Mouse (Mus musculus): ENCODE results near the gene Ttc23. TPM values are rescaled to one million over a fixed set of nuclear protein-coding genes. Genes with fewer than 3 reads are reported as not detected.

Ttc23 gene
- polyA plus RNA-seq (2012; rRNA removed), result 0.93 and 1.2 TPM in 2 replicates

DNA sequence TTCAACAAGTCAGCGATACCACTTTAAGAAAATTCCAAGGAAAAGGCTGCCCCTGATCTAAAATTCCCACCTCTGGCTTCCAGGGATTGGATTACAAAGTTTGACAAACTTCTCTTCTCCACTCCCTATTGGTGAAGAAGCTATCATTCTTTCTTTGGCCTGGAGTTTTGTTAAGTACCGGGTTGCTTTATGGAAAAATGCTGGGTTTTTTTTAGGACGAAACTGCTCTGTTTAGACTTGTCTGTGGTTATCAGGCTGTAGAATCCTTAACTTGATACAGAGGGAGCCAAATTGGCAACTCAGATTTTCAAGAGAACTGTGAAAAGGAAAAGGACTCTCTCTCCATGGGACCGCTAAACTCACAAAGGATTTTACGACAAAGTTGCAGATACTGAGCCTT is at the start of gene Ttc23:
Ttc23 (plus strand) TSS at position 134 of the 400 bp plus-strand sequence.
- WGBS, result 81% methylated on average over 5 of the region's 5 CpGs
- no peak within 1 kb of the TSS for H3K27ac ChIP-seq (ENCODE audit: insufficient read depth, low read length)
- TF ChIP-seq CTCF (IDR thresholded peaks at IDR 0.05; ENCODE audit: extremely low read depth, insufficient read depth, insufficient read length, insufficient replicate concordance) (no peak), POLR2A (IDR thresholded peaks at IDR 0.05; ENCODE audit: low read depth, low read length) (no peak)
- H3K4me1 ChIP-seq (ENCODE audit: control insufficient read depth, insufficient read depth, insufficient read length), result peaks cover 3% of the 10 kb centered on the region; the same call in 1 of the 2 replicates
- no peaks in the 10 kb centered on the region for H3K27me3 ChIP-seq (ENCODE audit: control insufficient read depth, insufficient read depth, low read length)
- H3K4me3 ChIP-seq (ENCODE audit: extremely low read depth, insufficient read depth, insufficient read length), result no peak within 1 kb of the TSS; the same call in 1 of the 2 replicates
- no peak for DNase-seq (ENCODE audit: low read depth in 1 of 2, low spot score in 2 of 2)
- no peaks in the 10 kb centered on the region for H3K36me3 ChIP-seq (ENCODE audit: control insufficient read depth, insufficient read depth, low read length)

DNA sequence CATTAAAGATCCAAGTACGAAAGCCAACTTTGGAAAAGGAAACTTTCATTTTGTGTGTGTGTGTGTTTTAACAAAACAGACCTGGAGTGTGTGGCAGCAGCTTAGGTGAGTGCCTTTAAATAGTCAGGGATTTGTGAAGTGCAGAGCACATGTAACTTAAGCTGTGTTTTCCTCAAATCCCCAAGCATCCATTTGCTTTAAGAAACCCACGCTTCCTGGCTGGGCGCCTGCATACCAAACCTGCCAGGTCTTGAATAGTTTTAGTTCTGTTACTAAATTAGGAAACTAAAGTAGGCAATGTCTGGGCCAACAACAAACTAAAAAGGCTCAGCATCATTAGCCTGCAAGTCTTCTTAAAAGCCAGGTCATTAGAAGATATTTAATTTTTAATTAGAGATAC is 49.2 kb upstream of the Ttc23 start:
- Histone ChIP-seq H3K27ac (ENCODE audit: insufficient read depth, low read length) (no peak overlapping the region), H3K36me3 (ENCODE audit: control insufficient read depth, insufficient read depth, low read length) (no peaks in the 10 kb centered on the region), H3K4me3 (ENCODE audit: extremely low read depth, insufficient read depth, insufficient read length) (no peak overlapping the region), H3K27me3 (ENCODE audit: control insufficient read depth, insufficient read depth, low read length) (no peaks in the 10 kb centered on the region), H3K4me1 (ENCODE audit: control insufficient read depth, insufficient read depth, insufficient read length) (no peaks in the 10 kb centered on the region)
- TF ChIP-seq POLR2A (IDR thresholded peaks at IDR 0.05; ENCODE audit: low read depth, low read length), result no peak
- TF ChIP-seq CTCF (IDR thresholded peaks at IDR 0.05; ENCODE audit: extremely low read depth, insufficient read depth, insufficient read length, insufficient replicate concordance), result no peak
- DNase-seq (ENCODE audit: low read depth in 1 of 2, low spot score in 2 of 2), result no peak
- WGBS, result 92% methylated on average over 3 of the region's 3 CpGs

DNA sequence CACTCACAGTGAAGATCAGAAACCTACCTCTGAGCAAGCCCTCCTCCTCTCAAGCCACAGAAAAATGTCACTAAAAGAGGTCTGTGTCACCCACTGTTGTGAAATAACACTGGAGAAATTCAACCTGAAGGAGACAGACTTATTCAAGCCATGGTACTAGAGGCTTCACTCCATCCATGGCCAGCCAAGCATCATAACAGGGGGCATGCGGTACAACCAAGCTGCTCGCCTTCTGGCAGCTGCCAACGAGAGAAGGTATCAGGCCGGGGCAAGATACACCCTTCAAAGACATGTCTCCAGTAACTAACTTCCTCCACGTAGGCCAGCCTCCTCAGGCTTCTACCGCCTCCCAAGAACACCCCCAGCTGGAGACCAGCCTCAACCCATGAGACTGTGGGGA is 42.1 kb upstream of the Ttc23 start:
- no peaks in the 10 kb centered on the region for H3K4me1 ChIP-seq (ENCODE audit: control insufficient read depth, insufficient read depth, insufficient read length)
- 75% methylated on average over 6 of the region's 6 CpGs for WGBS
- no peak overlapping the region for H3K27ac ChIP-seq (ENCODE audit: insufficient read depth, low read length)
- no peaks in the 10 kb centered on the region for H3K36me3 ChIP-seq (ENCODE audit: control insufficient read depth, insufficient read depth, low read length)
- no peak overlapping the region for H3K4me3 ChIP-seq (ENCODE audit: extremely low read depth, insufficient read depth, insufficient read length)
- TF ChIP-seq POLR2A (IDR thresholded peaks at IDR 0.05; ENCODE audit: low read depth, low read length) (no peak), CTCF (IDR thresholded peaks at IDR 0.05; ENCODE audit: extremely low read depth, insufficient read depth, insufficient read length, insufficient replicate concordance) (no peak)
- H3K27me3 ChIP-seq (ENCODE audit: control insufficient read depth, insufficient read depth, low read length), result no peaks in the 10 kb centered on the region
- DNase-seq (ENCODE audit: low read depth in 1 of 2, low spot score in 2 of 2), result no peak

DNA sequence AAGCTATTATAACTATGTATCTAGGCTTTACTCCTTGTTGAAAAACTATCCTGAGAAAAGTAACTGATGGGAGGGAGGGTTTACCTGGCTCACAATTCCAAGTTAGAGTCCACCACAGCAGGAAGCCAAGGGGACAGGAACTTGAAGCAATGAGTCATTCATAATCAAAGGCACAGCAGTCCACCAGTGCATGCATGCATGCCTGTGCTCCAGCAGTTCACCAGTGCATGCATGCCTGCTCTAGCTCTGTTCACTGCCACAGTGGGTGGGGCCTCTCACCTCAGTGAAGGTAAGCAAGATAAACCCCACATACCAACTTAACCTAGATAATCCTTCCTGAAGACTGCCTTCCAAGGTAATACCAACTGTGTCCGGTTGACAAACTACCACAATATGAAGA is 41.0 kb upstream of the Ttc23 start:
- Histone ChIP-seq H3K4me3 (ENCODE audit: extremely low read depth, insufficient read depth, insufficient read length) (no peak overlapping the region), H3K36me3 (ENCODE audit: control insufficient read depth, insufficient read depth, low read length) (no peaks in the 10 kb centered on the region), H3K27ac (ENCODE audit: insufficient read depth, low read length) (no peak overlapping the region), H3K4me1 (ENCODE audit: control insufficient read depth, insufficient read depth, insufficient read length) (no peaks in the 10 kb centered on the region), H3K27me3 (ENCODE audit: control insufficient read depth, insufficient read depth, low read length) (no peaks in the 10 kb centered on the region)
- DNase-seq (ENCODE audit: low read depth in 1 of 2, low spot score in 2 of 2), result no peak
- 94% methylated on average over 1 of the region's 1 CpGs for WGBS
- no peak for TF ChIP-seq CTCF (IDR thresholded peaks at IDR 0.05; ENCODE audit: extremely low read depth, insufficient read depth, insufficient read length, insufficient replicate concordance)
- TF ChIP-seq POLR2A (IDR thresholded peaks at IDR 0.05; ENCODE audit: low read depth, low read length), result no peak

DNA sequence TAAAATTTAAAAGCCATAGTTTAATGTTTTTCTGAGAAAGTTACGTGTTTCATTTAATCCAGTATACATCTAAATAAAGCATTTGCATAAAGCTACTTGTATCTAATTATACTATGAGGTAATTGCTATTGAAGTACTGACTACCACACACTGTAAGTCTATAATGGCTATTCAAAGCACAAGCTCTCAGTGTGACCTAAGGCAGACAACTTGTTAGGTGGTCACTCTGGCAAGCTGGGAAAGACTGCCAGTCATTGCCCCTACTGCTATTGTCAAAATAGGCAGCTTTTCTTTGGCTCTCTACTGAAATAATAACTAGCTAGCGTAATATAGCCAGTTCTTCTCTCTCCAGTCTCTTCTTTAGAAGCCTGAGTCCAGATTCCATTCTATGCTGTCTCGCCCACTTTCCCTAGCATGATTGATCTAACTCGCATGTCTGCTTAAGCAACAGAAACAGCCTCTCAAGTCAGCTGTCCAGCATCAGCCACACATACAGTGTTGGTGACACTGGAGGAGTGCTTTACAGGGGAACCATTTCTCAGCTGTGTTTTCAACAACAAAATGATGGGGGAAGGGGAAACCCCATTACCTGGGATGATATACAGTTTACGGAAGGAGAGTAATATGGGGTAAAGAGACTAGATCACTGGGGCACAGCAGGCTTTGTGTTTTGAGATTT is 39.4 kb upstream of the Ttc23 start:
- no peaks in the 10 kb centered on the region for H3K27me3 ChIP-seq (ENCODE audit: control insufficient read depth, insufficient read depth, low read length)

DNA sequence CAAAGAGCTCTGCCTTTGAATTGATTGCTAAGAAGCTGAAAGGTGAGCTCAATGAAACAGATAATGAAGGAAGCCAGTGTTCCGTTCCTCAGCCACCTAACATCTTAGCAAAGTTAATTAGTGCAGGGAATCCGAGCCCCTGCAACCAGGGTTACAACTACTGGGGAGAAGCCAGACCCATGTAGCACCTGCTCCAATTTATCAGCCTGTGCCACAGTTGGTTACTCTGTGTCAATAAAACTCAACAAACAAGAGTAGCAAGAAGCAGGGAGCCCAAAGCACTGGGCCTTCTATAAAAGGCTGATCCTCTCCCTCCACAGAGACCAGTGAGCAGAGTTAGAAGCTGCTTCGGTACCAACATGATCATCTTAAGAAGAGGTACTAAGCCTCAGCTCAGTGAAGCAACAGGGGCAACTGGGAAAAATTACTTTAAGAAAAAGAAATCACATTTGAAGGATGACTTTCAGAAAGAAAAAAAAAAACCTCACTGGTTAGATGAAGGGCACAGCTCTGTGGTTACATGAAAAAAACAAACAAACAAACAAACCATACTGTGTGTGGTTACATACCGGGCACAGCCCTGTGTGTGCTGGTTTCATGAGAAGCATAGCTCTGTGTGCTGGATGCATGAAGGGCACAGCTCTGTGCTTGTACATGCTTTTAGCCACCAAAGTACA is 38.7 kb upstream of the Ttc23 start:
- H3K27me3 ChIP-seq (ENCODE audit: control insufficient read depth, insufficient read depth, low read length), result no peaks in the 10 kb centered on the region
- TF ChIP-seq POLR2A (IDR thresholded peaks at IDR 0.05; ENCODE audit: low read depth, low read length), result no peak
- H3K27ac ChIP-seq (ENCODE audit: insufficient read depth, low read length), result no peak overlapping the region
- 88% methylated on average over 4 of the region's 4 CpGs for WGBS
- H3K36me3 ChIP-seq (ENCODE audit: control insufficient read depth, insufficient read depth, low read length), result no peaks in the 10 kb centered on the region
- no peaks in the 10 kb centered on the region for H3K4me1 ChIP-seq (ENCODE audit: control insufficient read depth, insufficient read depth, insufficient read length)
- DNase-seq (ENCODE audit: low read depth in 1 of 2, low spot score in 2 of 2), result no peak
- H3K4me3 ChIP-seq (ENCODE audit: extremely low read depth, insufficient read depth, insufficient read length), result no peak overlapping the region

More for the DNA sequence above, 39.4 kb upstream of the Ttc23 start:
- 94% methylated on average over 5 of the region's 5 CpGs for WGBS
- no peak for DNase-seq (ENCODE audit: low read depth in 1 of 2, low spot score in 2 of 2)
- no peaks in the 10 kb centered on the region for H3K36me3 ChIP-seq (ENCODE audit: control insufficient read depth, insufficient read depth, low read length)
- no peak overlapping the region for H3K4me3 ChIP-seq (ENCODE audit: extremely low read depth, insufficient read depth, insufficient read length)
- no peak overlapping the region for H3K27ac ChIP-seq (ENCODE audit: insufficient read depth, low read length)
- H3K4me1 ChIP-seq (ENCODE audit: control insufficient read depth, insufficient read depth, insufficient read length), result no peaks in the 10 kb centered on the region
- TF ChIP-seq CTCF (IDR thresholded peaks at IDR 0.05; ENCODE audit: extremely low read depth, insufficient read depth, insufficient read length, insufficient replicate concordance) (no peak), POLR2A (IDR thresholded peaks at IDR 0.05; ENCODE audit: low read depth, low read length) (no peak)

Data from spleen, adult 2 months (tissue).